Mouse (Mus musculus): ENCODE measurements around the gene Pdss2. TPM values are rescaled to one million over a fixed set of nuclear protein-coding genes. Genes with fewer than 3 reads are reported as not detected.

Pdss2 gene
- polyA plus RNA-seq, 1 experiment, result 5.6 TPM

DNA sequence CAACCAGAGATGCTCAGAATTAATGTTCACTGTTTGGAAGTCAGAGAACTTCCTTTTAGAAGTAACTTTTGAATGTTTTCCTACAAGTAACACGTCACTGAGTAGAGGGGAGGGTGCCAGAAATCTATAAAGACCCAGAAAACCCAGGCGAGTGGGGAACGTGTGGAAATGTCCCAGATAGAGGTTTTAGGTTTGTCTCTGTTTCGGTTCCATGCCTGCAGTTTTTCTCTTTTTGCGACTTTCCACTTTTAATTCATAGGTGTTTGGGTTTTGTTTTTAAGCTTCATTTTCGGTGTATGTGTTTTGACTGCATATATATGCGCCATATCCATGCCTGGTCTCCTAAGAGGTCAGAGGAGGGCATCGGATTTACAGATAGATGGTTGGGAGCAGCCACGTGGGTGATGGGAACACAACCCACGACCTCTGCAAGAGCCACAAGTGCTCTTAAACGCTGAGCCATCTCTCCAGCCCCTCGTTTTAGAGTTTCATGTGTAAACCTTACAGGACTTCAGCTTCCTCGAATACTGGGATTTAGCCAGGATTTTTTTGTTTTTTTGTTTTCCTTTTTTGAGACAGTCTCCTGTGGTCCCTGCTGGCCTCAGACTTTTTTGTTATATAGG lies 259.1 kb downstream of the Pdss2 start:
- DNase-seq, result no peak
- WGBS, result 22% methylated on average over 13 of the region's 13 CpGs
- Histone ChIP-seq H3K4me3 (replicated peaks; ENCODE audit: extremely low read depth, low read depth, low read length) (peak overlapping the region; percentile 91), H3K4me1 (ENCODE audit: control insufficient read depth, insufficient read depth, low read length) (peaks cover 8% of the 10 kb centered on the region)
- no peak for TF ChIP-seq CTCF (IDR thresholded peaks at IDR 0.05; ENCODE audit: insufficient read depth, low read length)
- no peak for TF ChIP-seq POLR2A (IDR thresholded peaks at IDR 0.05; ENCODE audit: borderline replicate concordance, extremely low read depth, low read depth, low read length)

GRCm38 (mm10) chr10:43481179-43481578 lies 259.9 kb downstream of the Pdss2 start:
- DNase-seq, result no peak
- H3K4me1 ChIP-seq (ENCODE audit: control insufficient read depth, insufficient read depth, low read length), result peaks cover 8% of the 10 kb centered on the region
- WGBS, result 68% methylated on average over 4 of the region's 4 CpGs
- H3K4me3 ChIP-seq (replicated peaks; ENCODE audit: extremely low read depth, low read depth, low read length), result no peak overlapping the region
- TF ChIP-seq POLR2A (IDR thresholded peaks at IDR 0.05; ENCODE audit: borderline replicate concordance, extremely low read depth, low read depth, low read length) (no peak), CTCF (IDR thresholded peaks at IDR 0.05; ENCODE audit: insufficient read depth, low read length) (no peak)

GRCm38 (mm10) chr10:43482021-43482420 lies 260.7 kb downstream of the Pdss2 start:
- 96% methylated on average over 5 of the region's 5 CpGs for WGBS
- DNase-seq, result no peak
- H3K4me1 ChIP-seq (ENCODE audit: control insufficient read depth, insufficient read depth, low read length), result peaks cover 8% of the 10 kb centered on the region
- TF ChIP-seq CTCF (IDR thresholded peaks at IDR 0.05; ENCODE audit: insufficient read depth, low read length) (no peak), POLR2A (IDR thresholded peaks at IDR 0.05; ENCODE audit: borderline replicate concordance, extremely low read depth, low read depth, low read length) (no peak)
- no peak overlapping the region for H3K4me3 ChIP-seq (replicated peaks; ENCODE audit: extremely low read depth, low read depth, low read length)

GRCm38 (mm10) chr10:43483426-43483995 lies 262.2 kb downstream of the Pdss2 start:
- H3K4me1 ChIP-seq (ENCODE audit: control insufficient read depth, insufficient read depth, low read length), result peaks cover 10% of the 10 kb centered on the region
- no peak overlapping the region for H3K4me3 ChIP-seq (replicated peaks; ENCODE audit: extremely low read depth, low read depth, low read length)
- WGBS, result 45% methylated on average over 9 of the region's 9 CpGs
- DNase-seq, result no peak
- TF ChIP-seq CTCF (IDR thresholded peaks at IDR 0.05; ENCODE audit: insufficient read depth, low read length) (no peak), POLR2A (IDR thresholded peaks at IDR 0.05; ENCODE audit: borderline replicate concordance, extremely low read depth, low read depth, low read length) (no peak)

DNA sequence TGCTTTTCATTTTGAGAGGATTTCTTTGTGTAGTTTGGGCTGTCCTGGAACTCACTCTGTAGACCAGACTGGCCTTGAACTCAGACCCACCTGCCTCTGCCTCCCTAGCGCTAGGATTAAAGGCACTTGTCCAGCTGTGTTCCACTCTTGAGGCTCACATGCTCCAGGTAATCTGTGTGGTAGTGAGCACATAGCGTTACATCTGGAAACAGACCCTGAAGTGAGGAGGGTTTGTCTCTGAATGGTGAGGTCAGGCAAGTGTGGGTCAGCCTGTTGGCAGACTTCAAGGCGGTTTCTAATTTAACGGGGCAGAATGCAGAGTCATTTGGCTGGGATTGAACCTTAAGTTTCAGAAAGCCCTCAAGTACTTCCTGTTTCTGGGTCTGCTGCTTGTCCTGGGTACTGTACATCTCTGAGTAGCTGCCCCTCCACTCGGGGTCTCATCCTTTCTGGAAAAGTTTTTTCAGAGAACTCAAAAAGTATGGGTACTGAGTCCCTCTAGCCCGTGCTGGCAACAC lies 264.5 kb downstream of the Pdss2 start:
- no peak for DNase-seq
- Histone ChIP-seq H3K4me1 (ENCODE audit: control insufficient read depth, insufficient read depth, low read length) (peaks cover 5% of the 10 kb centered on the region), H3K4me3 (replicated peaks; ENCODE audit: extremely low read depth, low read depth, low read length) (no peak overlapping the region)
- WGBS, result 74% methylated on average over 6 of the region's 6 CpGs
- TF ChIP-seq CTCF (IDR thresholded peaks at IDR 0.05; ENCODE audit: insufficient read depth, low read length), result no peak
- no peak for TF ChIP-seq POLR2A (IDR thresholded peaks at IDR 0.05; ENCODE audit: borderline replicate concordance, extremely low read depth, low read depth, low read length)

- 86% methylated on average over 3 of the region's 3 CpGs for WGBS
- DNase-seq, result no peak
- Histone ChIP-seq H3K4me1 (ENCODE audit: control insufficient read depth, insufficient read depth, low read length) (peaks cover 5% of the 10 kb centered on the region), H3K4me3 (replicated peaks; ENCODE audit: extremely low read depth, low read depth, low read length) (no peak overlapping the region)
- TF ChIP-seq POLR2A (IDR thresholded peaks at IDR 0.05; ENCODE audit: borderline replicate concordance, extremely low read depth, low read depth, low read length) (no peak), CTCF (IDR thresholded peaks at IDR 0.05; ENCODE audit: insufficient read depth, low read length) (no peak)
Measured at GRCm38 (mm10) chr10:43487441-43488010, 266.2 kb downstream of the Pdss2 start.

GRCm38 (mm10) chr10:43488258-43488657 lies 267.0 kb downstream of the Pdss2 start:
- TF ChIP-seq POLR2A (IDR thresholded peaks at IDR 0.05; ENCODE audit: borderline replicate concordance, extremely low read depth, low read depth, low read length) (no peak), CTCF (IDR thresholded peaks at IDR 0.05; ENCODE audit: insufficient read depth, low read length) (no peak)
- H3K4me1 ChIP-seq (ENCODE audit: control insufficient read depth, insufficient read depth, low read length), result peaks cover 5% of the 10 kb centered on the region
- H3K4me3 ChIP-seq (replicated peaks; ENCODE audit: extremely low read depth, low read depth, low read length), result no peak overlapping the region
- DNase-seq, result no peak
- 77% methylated on average over 4 of the region's 4 CpGs for WGBS

GRCm38 (mm10) chr10:43489139-43489538 lies 267.9 kb downstream of the Pdss2 start:
- Histone ChIP-seq H3K4me1 (ENCODE audit: control insufficient read depth, insufficient read depth, low read length) (peaks cover 2% of the 10 kb centered on the region; the same call in 1 of the 2 replicates), H3K4me3 (replicated peaks; ENCODE audit: extremely low read depth, low read depth, low read length) (no peak overlapping the region)
- DNase-seq, result no peak
- TF ChIP-seq POLR2A (IDR thresholded peaks at IDR 0.05; ENCODE audit: borderline replicate concordance, extremely low read depth, low read depth, low read length), result no peak
- no peak for TF ChIP-seq CTCF (IDR thresholded peaks at IDR 0.05; ENCODE audit: insufficient read depth, low read length)
- 89% methylated on average over 7 of the region's 7 CpGs for WGBS

- TF ChIP-seq CTCF (IDR thresholded peaks at IDR 0.05; ENCODE audit: insufficient read depth, low read length) (no peak), POLR2A (IDR thresholded peaks at IDR 0.05; ENCODE audit: borderline replicate concordance, extremely low read depth, low read depth, low read length) (peak; percentile 27; the same call in 1 of the 2 replicates)
- DNase-seq, result peak; percentile 17
- 31% methylated on average over 6 of the region's 6 CpGs for WGBS
- peaks cover 2% of the 10 kb centered on the region; the same call in 1 of the 2 replicates for H3K4me1 ChIP-seq (ENCODE audit: control insufficient read depth, insufficient read depth, low read length)
- H3K4me3 ChIP-seq (replicated peaks; ENCODE audit: extremely low read depth, low read depth, low read length), result no peak overlapping the region
Measured at GRCm38 (mm10) chr10:43489550-43489949, 268.3 kb downstream of the Pdss2 start.

Measured in lung, adult 2 months (tissue).